Mouse (Mus musculus) liver, embryonic 11.5 days (tissue): Measurements from ENCODE around the gene Rmdn2. TPM values are rescaled to one million over a fixed set of nuclear protein-coding genes. Genes with fewer than 3 reads are reported as not detected.

Experiments
- ATAC-seq: fragments of 200-750 bp; cut with Nextera tagmentation; replicated peaks from 2 replicates; pipeline ENCODE4 v1.8.0; 2017; ENCODE audit warnings: moderate number of reproducible peaks, mild to moderate bottlenecking, moderate TSS enrichment, moderate library complexity; ENCODE audit not compliant: low FRiP score
- DNase-seq: peaks from one replicate; pipeline ENCODE4 v3.0.0-alpha.2; 2017; ENCODE audit warnings: low spot score
- H3K27ac ChIP-seq: fragments of 300-500 bp; sonication (generic); 2 replicates; pipeline ENCODE4 v1.5.1; 2014; ENCODE audit warnings: mild to moderate bottlenecking, low read depth, low read length, control low read depth
- H3K27me3 ChIP-seq: fragments of 300-500 bp; sonication (generic); replicated peaks from 2 replicates; pipeline ENCODE4 v1.6.1; 2014; ENCODE audit warnings: low read length, mixed read lengths; ENCODE audit not compliant: control insufficient read depth, insufficient read depth
- H3K36me3 ChIP-seq: fragments of 300-500 bp; sonication (generic); 2 replicates; pipeline ENCODE4 v1.6.1; 2014; ENCODE audit warnings: mild to moderate bottlenecking, low read length, moderate library complexity, mixed read lengths; ENCODE audit not compliant: control insufficient read depth, insufficient read depth
- H3K4me1 ChIP-seq: fragments of 300-500 bp; sonication (generic); replicated peaks from 2 replicates; pipeline ENCODE4 v1.6.1; 2014; ENCODE audit warnings: low read length, mixed read lengths; ENCODE audit not compliant: control insufficient read depth, insufficient read depth
- H3K4me2 ChIP-seq: fragments of 300-500 bp; sonication (generic); 2 replicates; pipeline ENCODE4 v1.6.1; 2014; ENCODE audit warnings: mild to moderate bottlenecking, control low read depth, moderate library complexity
- H3K4me3 ChIP-seq: fragments of 300-500 bp; sonication (generic); 2 replicates; pipeline ENCODE4 v1.5.1; 2014; ENCODE audit warnings: low read depth, low read length, control low read depth
- H3K9ac ChIP-seq: fragments of 300-500 bp; sonication (generic); 2 replicates; pipeline ENCODE4 v1.6.1; 2014; ENCODE audit warnings: low read depth, low read length, control low read depth
- H3K9me3 ChIP-seq: fragments of 300-500 bp; sonication (generic); 2 replicates; pipeline ENCODE4 v1.6.1; 2016; ENCODE audit warnings: low read length, inconsistent platforms, mixed read lengths; ENCODE audit not compliant: control insufficient read depth
- WGBS: fragments of 180-500 bp; shearing (Covaris S2); extraction: QIAGEN DNeasy Blood & Tissue Kit; methylation state at CpG from one replicate; pipeline ENCODE4 v1.1.7; 2014; 5-methylcytosine and 5-hydroxymethylcytosine counted together
- polyA plus RNA-seq: library from polyadenylated mRNA; unstranded; fragments of >200 nt; fragmentation: Nextera tagmentation; extraction: Ambion mirVana; gene quantifications from 2 replicates; pipeline ENCODE4 v1.2.1, GENCODE M21; 2014

The Rmdn2 gene
- polyA plus RNA-seq, 1 experiment from 2014 or later: 9.1 TPM

DNA sequence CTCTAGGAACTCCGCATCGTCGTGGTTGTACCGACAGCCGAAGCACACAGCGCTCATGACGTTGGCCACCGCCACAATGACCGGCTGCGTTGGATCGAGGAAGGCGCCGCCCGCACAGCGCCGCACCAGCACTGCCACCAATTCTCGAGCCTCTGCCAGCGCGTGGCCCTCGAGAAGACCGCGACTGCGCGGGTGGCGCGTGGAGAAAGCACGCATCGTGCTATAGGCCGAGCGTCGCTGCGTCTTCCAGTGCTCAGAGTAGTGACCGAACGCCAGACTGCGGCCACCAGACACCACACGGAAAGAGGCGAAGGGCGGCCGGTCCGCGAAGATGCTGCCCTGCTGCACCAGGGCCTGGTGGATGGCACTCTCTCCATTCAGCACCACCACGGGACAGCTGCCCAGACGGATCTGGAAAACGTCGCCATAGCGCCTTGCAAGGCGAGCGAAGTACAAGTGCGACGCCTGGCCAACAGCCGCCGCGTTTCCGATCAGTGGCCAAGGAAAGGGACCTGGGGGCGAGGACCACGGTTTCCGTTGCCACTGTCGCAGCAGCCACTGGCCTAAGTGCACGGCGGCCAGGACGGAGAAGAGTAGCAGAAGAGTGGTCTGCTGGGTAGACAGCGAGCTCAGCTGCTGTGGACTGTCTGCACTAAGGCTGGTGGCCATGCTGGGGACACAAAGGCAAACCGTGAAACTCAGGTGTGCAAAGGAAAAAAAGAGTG, 102.1 kb downstream of the Rmdn2 start:
- DNase-seq: peak; percentile 50

DNA sequence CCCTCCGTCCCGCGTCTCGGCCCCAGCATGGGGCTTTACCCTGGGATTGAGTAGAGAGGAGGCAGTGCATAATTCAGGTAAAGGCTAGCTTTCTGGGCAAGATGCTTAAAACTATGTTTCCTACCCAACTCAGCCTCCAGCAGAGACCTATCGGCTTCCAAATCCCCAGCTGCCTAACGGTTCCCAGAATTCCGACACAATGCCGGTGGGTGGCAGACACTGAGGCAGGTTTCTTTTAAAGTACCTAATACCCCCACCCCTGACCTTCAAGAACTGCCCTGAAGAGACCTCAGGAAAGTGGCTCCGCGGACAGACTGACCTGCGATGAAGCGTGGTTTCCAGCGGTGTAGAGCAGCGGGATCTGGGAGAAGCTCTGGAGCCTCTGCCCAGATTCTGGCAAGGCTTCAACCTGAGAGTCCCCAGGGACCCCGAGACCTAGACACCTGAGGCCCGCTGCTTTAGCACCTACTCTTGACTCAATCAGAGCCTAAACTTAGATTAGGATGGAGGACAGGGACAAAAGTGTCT, 102.8 kb downstream of the Rmdn2 start:
- Histone ChIP-seq H3K9me3 (no peaks in the 10 kb centered on the region), H3K36me3 (no peaks in the 10 kb centered on the region), H3K27me3 (peaks cover 69% of the 10 kb centered on the region), H3K4me1 (peaks cover 15% of the 10 kb centered on the region; the same call in 1 of the 2 replicates), H3K4me2 (peak overlapping the region; percentile 80), H3K27ac (no peak overlapping the region), H3K4me3 (peak overlapping the region; percentile 43), H3K9ac (peak overlapping the region; percentile 38; the same call in 1 of the 2 replicates)
- WGBS: 4% methylated on average over 16 of the region's 16 CpGs
- no peak for ATAC-seq
- no peak for DNase-seq

More for the DNA sequence above, 102.1 kb downstream of the Rmdn2 start:
- H3K4me1 ChIP-seq: peaks cover 15% of the 10 kb centered on the region; the same call in 1 of the 2 replicates
- H3K4me2 ChIP-seq: peak overlapping the region; percentile 80
- peaks cover 69% of the 10 kb centered on the region for H3K27me3 ChIP-seq
- no peak overlapping the region for H3K27ac ChIP-seq
- H3K4me3 ChIP-seq: peak overlapping the region; percentile 43
- peak overlapping the region; percentile 38 for H3K9ac ChIP-seq
- no peak; the same call in 1 of the 2 replicates for ATAC-seq
- 2% methylated on average over 63 of the region's 63 CpGs for WGBS
- no peaks in the 10 kb centered on the region for H3K36me3 ChIP-seq
- no peaks in the 10 kb centered on the region for H3K9me3 ChIP-seq

DNA sequence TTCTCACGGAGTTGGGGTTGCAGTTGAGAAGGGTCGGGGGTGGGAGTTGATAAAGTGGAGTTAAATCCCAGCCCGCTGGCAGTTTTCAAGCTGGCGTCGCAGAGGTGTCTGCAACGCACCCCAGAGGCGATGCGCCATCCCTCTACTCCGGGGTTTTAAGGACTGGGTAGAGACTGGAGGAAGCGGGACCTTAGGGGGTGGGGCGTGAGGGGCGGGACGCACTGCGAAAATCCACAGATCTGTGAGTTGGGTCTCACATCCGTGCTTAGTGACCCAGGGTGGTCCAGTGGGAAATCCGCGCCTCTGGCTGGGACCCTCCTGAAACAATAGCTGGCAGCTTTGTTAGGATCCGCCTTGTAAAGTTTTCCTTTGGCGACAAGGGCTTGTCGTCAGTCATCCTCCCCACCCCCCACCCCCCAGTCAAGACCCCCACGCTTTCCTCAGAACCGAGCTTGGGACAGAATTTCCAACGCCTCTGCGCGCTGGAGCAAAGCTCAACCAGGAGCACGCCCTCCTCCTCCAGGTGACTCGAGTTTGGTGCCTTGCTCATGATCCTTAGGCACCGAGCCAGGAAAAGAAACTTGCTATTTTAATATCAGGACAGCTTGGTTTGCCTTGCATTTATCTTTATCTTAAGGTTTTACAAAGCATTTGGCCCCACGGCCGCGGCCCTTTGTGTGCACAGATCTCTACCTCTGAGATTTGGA, 103.4 kb downstream of the Rmdn2 start, which contains the start of gene Cyp1b1:
TSS of gene Cyp1b1 (minus strand) at position 131 of the 707 bp plus-strand sequence.
- ATAC-seq (no peak), DNase-seq (no peak)
- Histone ChIP-seq H3K9ac (peak within 1 kb of the TSS; percentile 38), H3K27ac (no peak within 1 kb of the TSS), H3K4me3 (peak within 1 kb of the TSS; percentile 43), H3K9me3 (no peaks in the 10 kb centered on the region), H3K27me3 (peaks cover 63% of the 10 kb centered on the region), H3K36me3 (no peaks in the 10 kb centered on the region), H3K4me2 (peak within 1 kb of the TSS; percentile 80), H3K4me1 (peaks cover 15% of the 10 kb centered on the region; the same call in 1 of the 2 replicates)
- 2% methylated on average over 31 of the region's 31 CpGs for WGBS

DNA sequence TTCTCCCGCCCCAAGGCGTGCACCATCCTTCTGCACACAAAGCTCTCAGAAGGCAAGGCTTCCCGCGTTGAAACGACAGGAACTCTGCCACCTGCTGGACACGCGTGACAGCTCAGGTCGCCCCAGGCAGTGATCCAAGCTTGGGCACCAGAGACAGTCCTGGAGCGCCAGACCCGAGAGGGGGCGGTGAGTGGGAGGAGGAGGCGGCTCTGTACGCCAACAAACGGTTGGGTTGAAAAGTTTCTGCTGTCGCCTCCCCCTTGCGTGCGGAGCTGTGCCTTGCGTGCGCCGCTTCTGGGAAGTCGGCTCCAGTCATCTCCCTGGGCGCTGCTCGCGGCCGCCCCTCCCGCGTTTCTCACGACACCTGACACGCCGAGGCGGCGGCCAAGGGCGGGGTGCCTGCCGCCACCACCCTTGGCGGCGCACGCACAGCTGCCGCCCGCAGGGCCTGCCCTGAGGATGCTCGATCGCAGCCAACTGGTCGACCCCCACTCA, 104.0 kb downstream of the Rmdn2 start:
- ATAC-seq (peak; percentile 74), DNase-seq (peak; percentile 84)
- no peaks in the 10 kb centered on the region for H3K9me3 ChIP-seq
- no peak overlapping the region for H3K27ac ChIP-seq
- 0 out of 2 replicates have a peak overlapping the region, but pooled peaks have one; percentile 30 for H3K9ac ChIP-seq
- H3K4me1 ChIP-seq: peaks cover 15% of the 10 kb centered on the region; the same call in 1 of the 2 replicates
- H3K4me3 ChIP-seq: peak overlapping the region; percentile 43
- H3K27me3 ChIP-seq: peaks cover 59% of the 10 kb centered on the region
- H3K4me2 ChIP-seq: peak overlapping the region; percentile 80
- under 1% methylated on average over 42 of the region's 42 CpGs for WGBS
- no peaks in the 10 kb centered on the region for H3K36me3 ChIP-seq

DNA sequence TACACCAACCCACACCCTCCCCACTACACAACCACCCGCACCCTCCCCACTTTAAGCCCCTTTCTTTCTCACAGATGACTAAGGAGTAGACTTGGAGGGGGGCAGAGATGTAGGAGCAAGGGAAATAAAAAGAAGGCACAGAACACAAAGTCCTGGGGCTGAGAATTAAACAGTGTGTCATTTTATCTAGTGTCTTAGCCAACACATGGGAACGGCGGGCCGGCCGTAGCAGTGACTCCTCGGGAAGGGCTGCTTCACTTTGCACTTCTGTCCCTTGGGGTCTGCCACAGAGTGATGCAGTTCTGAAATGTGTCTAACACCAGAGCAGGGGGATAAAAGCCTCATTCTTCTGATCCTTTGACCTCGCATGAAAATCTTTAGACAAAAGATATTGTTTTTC, 109.0 kb downstream of the Rmdn2 start:
- DNase-seq: no peak
- ATAC-seq: no peak
- 0 out of 2 replicates have a peak, but pooled peaks cover 4% of the 10 kb centered on the region for H3K4me1 ChIP-seq
- WGBS: 71% methylated on average over 7 of the region's 7 CpGs
- H3K9me3 ChIP-seq: no peaks in the 10 kb centered on the region
- H3K27ac ChIP-seq: no peak overlapping the region
- H3K36me3 ChIP-seq: no peaks in the 10 kb centered on the region
- H3K4me3 ChIP-seq: no peak overlapping the region
- H3K27me3 ChIP-seq: peaks cover 21% of the 10 kb centered on the region
- H3K4me2 ChIP-seq: no peak overlapping the region
- H3K9ac ChIP-seq: no peak overlapping the region

DNA sequence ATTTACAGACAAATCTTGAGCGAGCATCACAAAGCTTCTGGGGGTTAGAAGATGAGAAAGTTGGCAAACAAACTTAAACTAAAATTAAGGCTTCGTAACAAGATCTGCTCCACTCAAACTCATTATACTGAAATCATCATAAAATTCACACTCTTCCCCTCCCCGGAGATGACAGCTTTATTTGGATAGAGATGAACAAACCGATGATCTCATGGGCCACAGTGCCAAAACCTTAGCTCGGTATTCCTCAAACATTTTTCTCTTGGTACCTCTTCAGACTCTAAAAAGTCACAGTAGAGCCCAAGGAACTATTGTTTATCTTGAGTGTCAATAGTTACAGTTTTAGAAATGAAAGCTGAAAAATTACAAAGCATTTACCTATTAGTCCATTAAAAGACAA, 115.0 kb downstream of the Rmdn2 start:
- ATAC-seq: no peak
- Histone ChIP-seq H3K27me3 (peaks cover 2% of the 10 kb centered on the region; the same call in 1 of the 2 replicates), H3K36me3 (no peaks in the 10 kb centered on the region), H3K4me2 (no peak overlapping the region), H3K9ac (no peak overlapping the region), H3K9me3 (no peaks in the 10 kb centered on the region), H3K27ac (no peak overlapping the region), H3K4me1 (no peaks in the 10 kb centered on the region), H3K4me3 (no peak overlapping the region)
- WGBS: 81% methylated on average over 5 of the region's 5 CpGs
- DNase-seq: no peak

DNA sequence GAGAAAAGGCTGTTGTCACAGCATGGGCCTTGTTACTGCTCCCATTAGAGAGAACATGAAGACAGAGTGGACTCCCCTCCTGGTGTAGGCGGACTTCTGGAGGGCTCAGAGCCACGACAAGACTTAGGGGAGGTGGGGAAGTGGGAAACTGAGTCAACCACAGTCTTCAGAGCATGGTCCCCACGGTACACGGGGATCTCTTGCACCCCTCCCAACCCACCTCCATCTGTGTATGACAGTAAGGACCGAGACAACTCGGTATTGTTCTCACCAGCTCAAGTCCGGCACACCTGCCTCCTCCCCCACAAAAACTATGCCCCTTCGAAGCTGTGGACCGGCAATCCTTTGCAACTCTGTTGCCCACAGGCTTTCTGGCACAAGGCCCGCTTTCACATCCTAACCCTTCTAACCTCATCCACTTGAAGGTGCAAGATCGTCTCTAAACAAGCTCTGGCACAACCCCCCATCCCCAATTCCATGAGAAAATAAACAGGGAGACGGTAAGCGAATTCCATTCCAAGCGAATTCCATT, 116.5 kb downstream of the Rmdn2 start:
- peaks cover 2% of the 10 kb centered on the region; the same call in 1 of the 2 replicates for H3K27me3 ChIP-seq
- no peaks in the 10 kb centered on the region for H3K36me3 ChIP-seq
- no peak overlapping the region for H3K4me2 ChIP-seq
- H3K4me1 ChIP-seq: no peaks in the 10 kb centered on the region
- no peak overlapping the region for H3K9ac ChIP-seq
- no peak for ATAC-seq
- no peak overlapping the region for H3K27ac ChIP-seq
- DNase-seq: no peak
- no peak overlapping the region for H3K4me3 ChIP-seq
- H3K9me3 ChIP-seq: no peaks in the 10 kb centered on the region
- WGBS: 38% methylated on average over 14 of the region's 14 CpGs
